Mouse (Mus musculus): ENCODE data around the gene Sdhc.
"Not testable (repeated sequence)": the region's sequence is repeated elsewhere in the genome, so short reads cannot be mapped to it uniquely, and the experiment has no call there.

The Sdhc gene

DNA sequence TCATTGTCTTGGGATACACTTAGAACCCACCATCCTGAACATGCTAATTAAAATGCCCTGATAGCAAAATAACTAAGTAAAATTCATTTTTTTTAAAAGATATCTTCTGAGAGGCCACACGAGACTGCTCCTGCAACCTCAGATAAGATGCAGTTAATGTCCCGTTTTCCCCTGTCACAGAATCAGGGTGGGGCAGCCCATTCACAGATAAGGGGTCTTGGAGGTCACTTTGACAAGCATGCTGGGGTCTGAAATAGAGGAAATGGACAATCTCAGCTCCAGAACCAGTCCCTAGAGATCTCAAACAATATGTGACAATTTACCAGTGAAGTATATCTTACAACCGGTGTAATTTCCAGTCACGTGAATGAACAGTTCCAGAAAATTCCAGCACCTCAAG lies 34.1 kb downstream of the Sdhc start:
- DNase-seq (ENCODE audit: low read depth in 1 of 2, low spot score in 2 of 2), result no peak

DNA sequence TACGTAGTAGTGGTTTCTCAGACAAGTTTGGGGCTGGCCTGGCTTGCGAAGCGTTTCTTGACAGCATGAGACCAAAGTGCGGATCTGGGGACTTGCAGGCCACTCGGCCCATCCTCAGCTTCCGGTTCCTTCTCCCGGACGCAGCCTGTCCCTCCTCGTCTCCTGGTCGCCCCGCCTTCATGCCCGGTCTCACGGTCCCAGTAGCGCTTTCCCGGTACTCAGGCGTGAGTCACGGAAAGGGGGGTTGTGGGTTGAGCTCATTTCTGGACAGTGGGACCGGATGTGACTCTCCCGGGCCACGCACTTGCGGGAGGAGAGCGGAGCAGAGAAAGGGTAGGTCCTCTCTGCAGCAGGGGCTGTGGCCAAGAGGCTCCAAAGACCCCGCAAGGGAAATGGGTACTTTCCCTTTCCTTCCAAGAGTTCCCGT lies 36.5 kb downstream of the Sdhc start, which contains the start of gene Cfap126:
TSS of gene Cfap126 (plus strand) at position 46 of the 427 bp plus-strand sequence.
- DNase-seq (ENCODE audit: low read depth in 1 of 2, low spot score in 2 of 2), result peak; percentile 45 to 54

DNA sequence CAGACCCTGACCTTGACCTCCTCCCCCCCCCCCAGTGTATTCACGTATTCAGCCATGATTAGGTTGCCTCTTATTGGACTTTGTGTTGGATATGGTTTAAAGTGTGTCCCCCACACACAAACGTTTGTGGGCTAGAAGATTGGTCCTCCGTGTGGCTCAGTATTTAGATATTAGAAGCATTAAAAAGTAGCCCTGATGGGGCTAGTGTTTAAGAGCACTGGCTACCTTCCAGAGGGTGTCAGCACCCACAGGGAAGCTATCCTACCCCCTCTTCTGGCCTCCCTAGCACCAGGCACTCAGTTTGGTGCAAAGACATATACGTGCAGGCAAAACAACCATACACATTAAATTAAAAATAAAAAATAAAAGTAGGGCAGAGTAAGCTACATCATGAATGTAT lies 37.4 kb downstream of the Sdhc start:
- no peak for DNase-seq (ENCODE audit: low read depth in 1 of 2, low spot score in 2 of 2)

DNA sequence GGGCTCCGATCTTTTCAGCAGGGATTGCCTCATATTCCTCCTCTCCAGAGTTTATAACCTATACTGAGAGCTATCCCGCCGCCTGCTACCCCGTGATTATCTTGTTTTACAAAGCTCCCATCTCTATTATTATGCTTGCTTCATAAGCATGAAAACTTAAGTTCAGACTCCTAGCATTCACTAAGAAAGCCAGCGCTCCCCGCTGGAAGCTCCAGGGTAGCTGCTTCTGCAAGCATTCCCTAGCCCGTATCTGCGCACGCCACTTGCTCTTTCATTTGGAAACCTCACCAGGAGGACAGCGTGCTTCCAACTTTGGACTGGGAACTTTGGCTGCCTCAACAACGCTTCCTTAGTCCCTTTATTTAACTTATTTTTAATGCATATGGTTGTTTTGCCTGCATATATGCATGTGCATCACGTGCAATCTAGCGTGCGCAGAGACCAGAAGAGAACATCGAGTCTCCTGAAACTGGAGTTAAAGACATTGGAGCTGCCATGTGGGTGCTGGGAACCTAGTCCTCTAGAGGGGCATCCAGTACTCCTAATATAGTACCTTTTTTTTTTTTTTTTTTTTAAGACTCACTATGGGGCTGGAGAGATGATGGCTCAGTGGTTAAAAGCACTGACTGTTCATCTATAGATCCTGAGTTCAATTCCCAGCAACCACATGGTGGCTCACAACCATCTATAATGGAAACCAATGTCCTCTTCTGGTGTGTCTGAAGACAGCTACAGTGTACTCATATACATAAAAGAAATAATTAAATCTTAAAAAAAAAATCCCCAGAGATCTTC lies 38.4 kb downstream of the Sdhc start:
- DNase-seq (ENCODE audit: low read depth in 1 of 2, low spot score in 2 of 2), result no peak

DNA sequence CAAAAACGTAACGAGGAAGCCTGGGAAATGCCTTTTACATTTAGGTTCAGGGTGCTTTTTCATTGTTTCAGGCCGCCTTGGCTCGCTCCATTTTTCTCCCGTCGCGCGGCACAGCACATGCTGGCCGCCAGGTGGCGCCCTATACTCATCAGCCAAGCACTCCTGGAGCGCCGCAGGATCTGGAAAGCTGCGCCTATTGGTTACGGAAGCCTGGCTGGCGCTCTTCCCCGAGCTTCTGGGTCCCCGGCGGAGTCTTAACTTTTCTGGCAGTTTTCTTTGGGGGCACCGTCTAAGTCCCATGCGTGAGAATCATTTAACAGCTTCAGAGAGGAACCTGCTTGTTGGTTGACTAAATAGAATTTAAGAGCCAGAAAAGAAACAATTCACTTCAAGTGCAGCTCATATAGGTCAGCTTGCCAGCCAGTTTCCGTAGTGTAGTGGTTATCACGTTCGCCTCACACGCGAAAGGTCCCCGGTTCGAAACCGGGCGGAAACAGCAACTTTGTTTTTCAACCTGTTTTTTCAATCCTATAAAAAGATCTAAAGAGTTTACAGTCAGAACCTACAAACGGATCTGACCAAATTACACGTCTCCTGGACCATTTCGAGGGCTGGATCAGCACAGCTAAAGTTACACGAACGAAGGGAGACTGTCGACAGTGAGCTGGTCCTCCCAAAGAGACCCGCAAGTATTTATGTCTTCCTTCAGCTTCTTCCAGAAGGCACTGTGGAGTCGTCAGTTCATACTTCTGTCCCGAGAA lies 39.2 kb downstream of the Sdhc start:
- peak; percentile 82 to 92 for DNase-seq (ENCODE audit: low read depth in 1 of 2, low spot score in 2 of 2)

DNA sequence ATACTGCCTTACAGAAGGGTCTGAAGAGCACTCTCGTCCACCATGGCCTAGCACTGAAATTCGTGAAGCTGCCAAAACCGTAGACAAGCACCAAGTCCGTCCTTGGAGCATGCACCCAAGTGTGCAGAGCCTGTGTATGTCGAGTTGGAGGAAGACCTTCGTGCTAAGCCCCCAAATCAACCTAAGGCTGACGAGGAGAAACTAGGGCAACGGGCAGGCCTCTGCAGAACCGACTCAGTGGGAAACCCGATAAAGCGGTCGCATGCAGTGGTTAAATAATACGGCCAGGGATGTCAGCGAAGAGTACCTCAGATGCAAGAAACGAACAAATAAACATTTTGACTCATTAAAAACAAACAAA lies 39.8 kb downstream of the Sdhc start:
- DNase-seq (ENCODE audit: low read depth in 1 of 2, low spot score in 2 of 2), result no peak

DNA sequence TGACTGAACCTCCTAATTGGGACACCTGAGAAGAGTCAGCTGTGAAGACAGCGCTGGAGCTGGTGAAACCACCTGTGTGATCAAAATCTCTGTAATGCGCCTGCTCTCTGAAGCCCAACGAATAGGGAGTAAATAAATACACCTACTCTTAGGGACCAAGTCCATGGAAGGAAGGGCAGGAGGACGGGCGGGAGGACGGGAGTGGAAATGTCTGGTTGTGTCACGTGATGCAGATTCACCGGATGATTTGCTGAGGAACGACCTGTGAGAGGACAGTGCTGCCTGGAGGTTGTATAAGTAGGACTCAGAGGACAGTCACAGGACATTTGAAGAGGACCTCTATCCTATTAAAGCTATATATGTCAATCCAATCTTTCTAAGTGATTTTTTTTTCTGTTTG lies 40.8 kb downstream of the Sdhc start:
- DNase-seq (ENCODE audit: low read depth in 1 of 2, low spot score in 2 of 2), result no peak

DNA sequence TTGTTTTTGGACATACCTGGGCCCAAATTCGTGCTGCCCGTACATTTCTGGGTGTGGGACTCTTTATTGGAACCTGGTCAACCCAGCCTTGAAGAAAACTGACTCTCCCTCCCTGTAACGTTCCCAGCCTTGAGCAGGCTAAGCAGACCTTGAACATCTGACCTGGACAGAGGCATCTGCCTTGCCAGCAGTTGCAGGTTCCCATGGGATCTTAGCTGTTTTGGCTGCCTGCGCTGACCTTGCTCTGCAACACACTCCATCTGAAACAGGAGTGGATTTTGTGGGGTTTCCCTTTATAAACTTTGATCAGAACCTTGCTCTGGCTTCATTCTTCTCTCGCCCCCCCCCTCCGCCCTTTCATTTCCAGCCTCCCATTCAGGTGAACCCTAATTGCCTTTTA lies 45.2 kb downstream of the Sdhc start:
- no peak for DNase-seq (ENCODE audit: low read depth in 1 of 2, low spot score in 2 of 2)

DNA sequence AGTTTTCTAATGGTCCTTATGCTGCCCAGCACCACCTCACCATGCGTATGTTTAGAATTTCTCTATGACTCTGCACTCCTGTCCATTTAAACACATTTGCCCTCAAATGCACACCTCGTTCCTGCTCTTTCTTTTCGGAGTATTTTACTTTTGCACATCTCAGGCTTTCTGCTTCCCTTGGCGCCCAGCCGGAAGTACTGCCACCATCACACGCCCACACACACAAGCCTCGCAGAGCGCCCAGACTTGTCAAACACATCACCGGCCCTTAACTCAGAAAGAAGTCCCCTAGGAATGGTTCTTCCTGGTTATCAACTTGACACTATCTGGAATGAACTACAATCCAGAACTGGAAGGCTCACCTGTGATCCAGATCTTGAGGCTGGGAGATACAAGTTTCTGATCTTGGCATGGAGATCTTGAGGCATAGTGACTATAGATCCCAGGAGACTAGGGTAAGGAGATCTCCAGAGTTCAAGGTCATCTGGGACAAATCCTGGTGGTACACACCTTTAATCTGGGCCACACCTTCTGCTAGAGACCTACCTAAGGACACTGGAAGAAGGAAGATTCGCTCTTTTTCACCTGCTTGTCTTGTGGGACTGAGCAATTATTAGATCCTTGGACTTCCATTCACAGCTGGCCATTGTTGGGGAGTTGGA lies 47.1 kb downstream of the Sdhc start:
- DNase-seq (ENCODE audit: low read depth in 1 of 2, low spot score in 2 of 2), result no peak

DNA sequence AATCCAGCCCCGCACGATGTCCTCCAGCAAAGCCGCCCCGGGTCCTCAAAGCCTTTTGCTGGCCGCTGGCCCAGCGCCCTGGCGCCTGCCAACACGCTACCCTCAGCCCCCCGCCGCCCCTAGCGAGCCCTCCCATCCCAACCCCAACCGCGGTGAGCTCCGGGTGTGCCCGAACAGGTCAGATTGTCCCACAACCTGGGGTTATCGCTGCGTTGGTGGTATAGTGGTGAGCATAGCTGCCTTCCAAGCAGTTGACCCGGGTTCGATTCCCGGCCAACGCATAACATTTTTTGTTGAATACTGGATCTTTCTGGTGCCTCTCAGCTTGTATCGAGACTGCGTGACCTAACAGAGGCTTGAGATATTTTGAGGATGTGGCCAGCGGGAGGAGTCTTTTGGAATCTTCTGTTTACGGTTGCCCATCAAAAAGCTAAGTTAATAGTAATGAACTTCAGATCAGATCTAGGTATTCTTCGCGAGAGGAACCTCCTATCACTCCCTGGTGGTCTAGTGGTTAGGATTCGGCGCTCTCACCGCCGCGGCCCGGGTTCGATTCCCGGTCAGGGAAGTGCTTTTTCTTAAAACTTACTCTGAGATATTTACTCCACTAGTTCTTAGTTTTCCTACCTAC lies 47.7 kb downstream of the Sdhc start:
- peak; percentile 60 to 79 for DNase-seq (ENCODE audit: low read depth in 1 of 2, low spot score in 2 of 2)

DNA sequence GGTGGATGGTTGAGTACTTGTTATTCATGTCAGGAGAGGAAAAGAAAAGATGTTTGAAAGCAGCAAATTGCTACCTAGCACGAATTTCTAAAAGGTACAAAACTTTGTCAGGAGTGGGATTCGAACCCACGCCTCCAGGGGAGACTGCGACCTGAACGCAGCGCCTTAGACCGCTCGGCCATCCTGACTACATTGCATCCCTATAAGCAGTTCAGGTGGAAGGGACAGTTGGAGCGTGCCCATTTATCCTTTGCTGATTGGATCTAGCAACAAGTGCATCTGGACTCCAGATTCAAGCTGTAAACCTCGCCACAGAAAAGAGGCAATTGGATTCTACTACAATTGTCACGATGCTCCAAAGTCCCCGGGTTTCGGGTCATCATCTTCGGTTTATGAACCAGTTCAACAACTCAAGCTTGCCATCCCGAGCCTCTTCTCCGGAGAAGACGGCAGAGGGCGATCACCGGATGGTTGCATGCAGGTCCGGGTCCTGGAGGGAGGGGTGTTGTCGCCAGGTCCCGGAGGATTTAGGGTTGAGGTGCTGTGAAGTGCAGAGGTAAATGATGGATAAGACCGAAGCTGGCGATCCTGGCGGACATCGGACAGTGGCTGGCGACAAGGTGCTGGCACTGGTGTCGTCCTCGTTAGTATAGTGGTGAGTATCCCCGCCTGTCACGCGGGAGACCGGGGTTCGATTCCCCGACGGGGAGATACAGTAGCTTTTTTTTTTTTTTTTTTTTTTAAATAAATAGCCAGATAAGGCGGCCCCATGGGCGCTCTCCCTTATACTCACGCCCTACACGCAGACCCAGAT lies 48.5 kb downstream of the Sdhc start:
- peak; percentile 71 to 77 for DNase-seq (ENCODE audit: low read depth in 1 of 2, low spot score in 2 of 2)

DNA sequence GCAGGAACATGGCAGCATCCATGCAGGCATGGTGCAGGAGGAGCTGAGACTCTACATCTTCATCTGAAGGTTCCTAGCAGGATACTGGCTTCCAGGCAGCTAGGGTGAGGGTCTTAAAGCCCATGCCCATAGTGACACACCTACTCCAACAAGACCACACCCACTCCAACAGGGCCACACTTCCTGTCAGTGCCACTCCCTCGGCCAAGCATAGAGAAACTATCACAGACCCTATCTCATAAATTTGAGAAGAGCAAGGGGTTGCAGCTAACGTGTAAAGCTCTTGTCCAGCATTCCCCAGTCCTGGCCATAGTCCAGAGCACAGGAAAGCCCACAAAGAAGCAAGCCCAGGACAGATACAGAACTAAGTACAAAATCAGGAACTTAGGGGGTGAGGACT lies 49.4 kb downstream of the Sdhc start:
- no peak for DNase-seq (ENCODE audit: low read depth in 1 of 2, low spot score in 2 of 2)

DNA sequence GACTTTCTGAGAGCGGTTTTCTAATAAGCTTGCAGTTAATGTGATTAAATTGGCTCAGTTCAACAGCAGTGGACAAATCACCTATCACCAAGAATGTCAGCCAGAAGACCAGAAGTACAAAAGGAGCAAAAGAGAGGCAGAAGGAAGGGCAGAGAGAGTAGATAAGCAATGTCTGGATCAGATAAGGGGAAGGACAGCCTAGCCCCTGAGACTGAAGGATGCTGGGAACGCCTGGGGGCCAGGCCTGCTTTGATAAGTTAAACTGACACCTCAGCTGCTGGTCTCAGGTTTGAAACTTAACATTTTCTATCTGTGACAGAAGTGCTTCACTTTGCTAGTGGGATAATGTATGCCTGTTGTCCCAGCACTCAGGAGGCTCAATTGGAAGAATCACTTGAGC lies 52.8 kb downstream of the Sdhc start:
- DNase-seq (ENCODE audit: low read depth in 1 of 2, low spot score in 2 of 2), result no peak

DNA sequence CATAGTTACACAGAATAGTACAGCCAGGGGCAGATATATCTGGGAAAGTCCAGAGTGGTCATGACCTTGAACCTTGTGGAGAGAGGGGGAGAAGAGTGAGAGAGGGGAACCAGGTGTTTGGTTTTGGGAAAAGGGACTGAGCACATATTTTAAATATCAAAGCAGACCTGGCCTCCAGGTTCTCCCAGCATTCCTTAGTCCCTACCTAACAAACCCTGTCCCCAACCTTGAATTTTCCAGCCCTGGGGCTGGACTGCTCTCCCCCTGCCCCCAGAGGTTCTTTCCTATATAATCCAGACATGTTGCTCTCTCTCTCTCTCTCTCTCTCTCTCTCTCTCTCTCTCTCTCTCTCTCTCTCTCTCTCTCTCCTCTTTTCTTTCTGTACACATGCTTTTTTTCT lies 53.3 kb downstream of the Sdhc start:
- no peak for DNase-seq (ENCODE audit: low read depth in 1 of 2, low spot score in 2 of 2)

DNA sequence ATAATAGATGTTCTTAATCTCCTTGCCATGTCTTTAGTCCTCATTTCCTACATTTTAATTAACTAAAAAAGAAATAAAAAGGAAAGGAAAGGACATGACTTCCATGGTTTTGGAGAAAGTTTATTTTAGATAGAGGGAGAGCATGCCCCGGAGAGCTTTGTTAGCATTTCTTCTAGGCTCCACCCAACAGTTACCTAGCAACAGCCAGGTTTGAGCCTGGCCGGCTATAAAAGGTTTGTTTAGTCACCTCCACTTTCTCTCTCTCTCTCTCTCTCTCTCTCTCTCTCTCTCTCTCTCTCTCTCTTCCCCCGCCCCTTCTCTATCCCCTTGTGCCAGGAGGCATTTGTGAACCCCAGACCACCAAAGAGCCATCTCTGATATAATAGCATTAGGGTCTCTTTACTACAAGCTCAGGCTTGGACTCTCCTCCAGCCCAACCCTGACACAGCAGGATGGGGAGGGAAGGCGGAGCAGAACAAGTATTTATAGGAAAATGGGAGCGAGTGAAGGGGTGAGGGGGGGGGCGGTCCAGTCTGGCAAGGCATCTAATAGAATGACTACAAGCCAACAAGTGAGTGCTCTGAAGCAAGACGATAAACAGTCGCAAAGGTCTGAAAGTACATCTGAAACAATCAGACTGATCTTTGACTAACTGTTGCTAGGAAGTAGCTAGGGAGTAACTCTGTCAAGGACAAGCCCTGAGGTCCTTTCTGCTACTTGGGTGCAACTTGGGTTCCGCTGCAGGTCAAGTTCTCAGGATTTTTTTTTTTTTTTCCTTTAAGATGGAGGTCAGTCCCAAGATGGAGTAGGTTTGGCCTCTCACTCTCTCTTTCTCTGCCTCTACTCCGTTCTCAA lies 54.1 kb downstream of the Sdhc start:
- DNase-seq (ENCODE audit: low read depth in 1 of 2, low spot score in 2 of 2), result no peak

DNA sequence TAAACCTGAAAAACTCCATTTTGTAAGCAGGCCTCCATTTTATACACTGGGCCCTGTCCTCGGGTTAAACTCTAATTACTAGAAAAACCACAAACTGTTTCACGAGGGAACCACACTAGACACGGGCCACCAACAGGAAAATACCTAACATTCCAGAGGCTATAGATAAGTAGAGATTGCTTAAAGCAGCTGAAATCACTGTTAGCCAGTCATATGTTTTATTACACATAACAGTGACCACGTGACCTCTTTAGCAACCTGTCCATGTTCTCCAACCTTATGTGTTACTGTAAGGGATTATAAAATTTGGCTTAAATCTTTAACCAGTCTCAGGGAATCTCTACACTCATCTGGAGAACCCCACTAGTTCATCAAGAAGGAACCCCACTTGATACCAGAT lies 56.0 kb downstream of the Sdhc start:
- no peak for DNase-seq (ENCODE audit: low read depth in 1 of 2, low spot score in 2 of 2)

DNA sequence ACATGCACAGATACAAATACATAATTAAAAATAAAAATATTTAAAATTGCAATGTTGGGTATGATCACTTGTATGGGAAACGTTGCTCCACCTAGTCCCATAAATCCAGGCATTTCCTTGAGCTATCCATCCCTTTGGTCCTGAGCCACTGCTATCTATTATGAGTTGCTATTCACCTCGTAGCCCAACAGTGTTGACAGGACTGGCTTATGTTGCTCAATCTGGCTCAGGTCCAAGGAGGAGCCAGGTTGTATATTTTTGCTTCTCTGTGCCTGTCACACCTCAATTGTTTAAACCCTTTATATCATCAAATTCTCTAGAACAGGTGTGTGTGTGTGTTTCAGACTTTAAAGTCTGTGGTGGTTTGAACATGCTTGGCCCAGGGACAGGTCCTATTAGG lies 59.6 kb downstream of the Sdhc start:
- DNase-seq (ENCODE audit: low read depth in 1 of 2, low spot score in 2 of 2), result no peak

DNA sequence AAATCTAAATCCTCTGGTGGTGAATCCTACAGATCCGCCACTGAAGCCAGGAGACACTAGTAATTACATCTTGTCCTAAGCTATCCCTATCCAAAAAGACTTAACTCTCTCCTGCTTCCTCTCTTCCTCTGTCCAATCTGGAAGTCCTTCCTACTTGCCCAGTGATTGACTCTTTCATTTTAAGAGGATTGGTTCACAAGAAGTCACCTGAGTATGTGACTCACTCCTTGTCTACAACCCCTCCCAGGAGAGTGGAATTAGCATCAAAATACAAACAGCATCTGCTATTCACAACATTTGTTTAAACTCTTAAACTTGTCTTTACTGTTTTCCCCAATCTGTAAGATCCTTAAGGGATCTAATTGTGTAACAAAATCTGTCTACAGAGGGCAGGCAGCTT lies 60.5 kb downstream of the Sdhc start:
- DNase-seq (ENCODE audit: low read depth in 1 of 2, low spot score in 2 of 2), result no peak

DNA sequence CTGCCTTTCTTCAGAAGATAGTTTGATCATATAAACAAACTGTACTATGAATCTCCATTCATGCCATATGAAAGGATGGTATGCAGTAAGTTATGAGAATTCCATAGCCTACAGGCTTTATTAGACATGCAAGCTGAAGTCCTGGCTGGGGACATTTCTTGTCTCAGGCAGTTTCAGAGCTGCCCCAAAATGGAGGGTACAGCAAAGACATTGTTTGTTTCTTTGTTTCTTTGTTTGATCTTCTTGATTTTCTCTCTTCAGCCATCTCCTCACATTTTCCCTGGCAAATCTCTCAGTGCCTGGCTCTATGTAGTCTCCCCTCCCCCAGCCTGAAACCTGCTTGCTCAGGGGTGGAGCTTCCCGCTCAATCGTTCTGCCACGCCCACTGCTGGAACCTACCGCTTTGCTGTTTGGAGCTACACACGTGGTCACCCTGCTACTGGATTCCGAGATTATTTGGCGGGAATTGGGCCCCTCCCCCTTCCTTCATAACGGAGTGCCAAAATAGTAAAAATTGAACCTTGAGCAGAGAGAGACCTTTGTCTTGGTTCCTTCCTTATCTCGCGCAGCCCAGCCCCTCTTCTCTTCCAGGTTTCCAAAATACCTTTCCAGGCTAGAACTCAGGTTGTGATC lies 62.0 kb downstream of the Sdhc start:
- not testable (repeated sequence) for DNase-seq (ENCODE audit: low read depth in 1 of 2, low spot score in 2 of 2)

Measured in monocyte, adult 2 months (primary cell).